Mouse (Mus musculus): ENCODE results near the gene Apba2.
A peak's percentile ranks its signal among the peaks of the same experiment; 100 is the strongest.

The Apba2 gene

DNA sequence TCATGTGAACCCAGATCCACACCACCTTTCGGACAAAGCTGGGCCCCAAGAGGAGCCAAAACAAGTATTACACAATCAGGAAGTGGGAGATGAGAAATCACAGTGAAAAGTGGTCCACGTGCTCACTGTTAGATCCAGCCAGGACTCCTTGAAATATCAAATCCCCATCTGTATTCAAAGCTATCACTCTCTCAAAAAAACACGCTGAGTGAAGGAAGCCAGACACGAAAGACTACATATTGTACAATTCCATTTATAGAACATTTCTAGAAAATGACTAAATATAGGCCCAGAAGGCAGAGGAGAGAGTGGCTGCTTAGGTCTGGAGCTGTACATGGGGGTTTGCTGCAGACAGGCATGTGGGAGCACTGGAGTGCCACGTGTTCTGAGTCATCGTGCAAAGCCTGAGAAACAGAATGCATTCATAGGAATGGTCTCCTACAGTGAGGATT, 82.2 kb downstream of the Apba2 start:
- no peak for DNase-seq (ENCODE audit: extremely low spot score, low read depth, low spot score)

DNA sequence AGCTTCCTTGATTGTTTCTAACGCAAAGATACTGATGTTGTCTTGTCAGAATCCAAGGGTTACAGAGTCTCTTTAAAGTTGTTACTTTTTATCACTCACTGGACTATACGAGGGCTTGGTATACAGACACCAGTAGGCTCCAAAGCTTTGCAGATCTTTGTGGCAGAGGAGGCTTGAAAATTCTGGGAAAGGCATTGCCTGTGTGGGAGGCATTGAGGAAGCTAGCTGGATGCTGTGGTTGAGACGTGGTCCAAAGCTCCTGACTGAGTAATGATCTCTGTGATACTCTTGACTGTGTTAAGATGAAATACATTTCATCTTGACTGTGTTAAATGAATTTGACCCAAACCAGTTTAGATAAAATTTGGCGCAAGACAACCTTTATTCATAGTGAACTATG, 84.6 kb downstream of the Apba2 start:
- no peak for DNase-seq (ENCODE audit: extremely low spot score, low read depth, low spot score)

DNA sequence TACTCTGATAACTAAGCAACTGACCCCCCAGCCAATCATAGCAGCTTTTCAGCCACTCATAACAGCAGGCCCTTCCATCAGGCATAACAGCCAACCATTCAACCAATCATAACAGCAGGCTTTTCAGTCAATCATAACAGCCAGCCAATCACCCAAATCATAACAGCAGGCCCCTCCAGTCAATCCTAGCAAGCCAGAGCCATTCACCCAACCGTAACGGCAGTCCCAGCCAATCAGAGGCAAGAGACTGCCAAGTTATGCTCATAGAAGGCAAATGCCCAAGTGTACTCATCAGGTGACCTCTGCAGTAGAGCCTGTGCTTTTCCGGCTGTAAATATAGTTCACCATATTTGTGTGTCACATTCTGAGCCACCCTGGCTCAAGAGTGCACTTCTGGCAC, 85.1 kb downstream of the Apba2 start:
- DNase-seq (ENCODE audit: extremely low spot score, low read depth, low spot score), result no peak

DNA sequence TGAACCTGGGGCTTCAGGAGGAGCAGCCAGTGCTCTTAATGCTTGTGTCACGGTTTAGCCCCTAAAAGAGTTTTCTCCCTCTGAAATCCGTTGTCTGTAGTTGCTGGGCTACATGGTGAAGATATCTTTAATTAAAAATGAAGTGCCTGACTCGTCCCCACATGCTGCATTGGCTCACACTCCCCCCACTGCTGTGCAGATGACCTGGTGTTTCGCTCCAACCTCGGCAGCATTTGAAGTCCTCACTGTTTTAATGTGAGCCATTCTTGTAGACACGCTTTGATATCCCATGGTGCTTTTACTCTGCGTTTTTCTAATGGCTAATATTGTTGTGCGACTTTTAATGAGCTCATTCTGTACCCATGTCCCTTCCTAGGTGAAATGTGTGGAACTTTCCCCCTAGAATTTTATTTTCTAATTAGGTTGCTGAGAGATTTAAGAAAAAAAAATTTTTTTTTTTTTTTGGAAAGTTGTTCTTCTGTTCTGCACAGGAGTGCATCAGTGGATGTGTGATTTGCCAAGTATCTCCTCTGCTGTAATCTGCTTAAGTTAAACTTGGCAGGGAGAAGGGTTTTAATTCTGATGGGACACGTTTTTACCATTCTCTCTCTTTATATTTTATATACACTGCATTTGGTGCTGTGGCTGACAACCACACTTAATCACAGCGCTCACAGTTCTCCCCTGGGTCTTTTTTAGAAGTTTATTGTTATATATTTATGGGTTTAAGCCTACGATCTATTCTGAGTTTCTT, 87.3 kb downstream of the Apba2 start:
- no peak for DNase-seq (ENCODE audit: extremely low spot score, low read depth, low spot score)

DNA sequence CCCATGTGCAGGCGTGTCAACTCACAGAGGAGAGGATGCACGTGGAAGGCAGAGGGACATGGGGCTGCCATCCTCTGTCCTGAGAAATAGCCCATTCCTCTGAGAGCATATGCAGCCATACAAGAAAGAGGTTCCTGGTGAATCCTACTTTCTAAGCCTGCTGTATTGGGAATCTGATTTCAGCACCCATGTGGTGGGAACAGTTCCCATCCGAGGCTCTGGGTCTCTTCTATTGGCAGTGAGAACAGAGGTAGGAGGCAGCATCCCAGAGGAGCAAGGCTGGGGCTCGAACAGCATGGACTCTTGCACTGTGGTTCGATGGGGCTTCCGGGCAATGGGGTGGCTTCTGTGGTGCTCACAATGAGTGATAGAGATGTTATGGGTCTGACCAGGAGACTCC, 93.8 kb downstream of the Apba2 start:
- peak; percentile 3 for DNase-seq (ENCODE audit: extremely low spot score, low read depth, low spot score)

DNA sequence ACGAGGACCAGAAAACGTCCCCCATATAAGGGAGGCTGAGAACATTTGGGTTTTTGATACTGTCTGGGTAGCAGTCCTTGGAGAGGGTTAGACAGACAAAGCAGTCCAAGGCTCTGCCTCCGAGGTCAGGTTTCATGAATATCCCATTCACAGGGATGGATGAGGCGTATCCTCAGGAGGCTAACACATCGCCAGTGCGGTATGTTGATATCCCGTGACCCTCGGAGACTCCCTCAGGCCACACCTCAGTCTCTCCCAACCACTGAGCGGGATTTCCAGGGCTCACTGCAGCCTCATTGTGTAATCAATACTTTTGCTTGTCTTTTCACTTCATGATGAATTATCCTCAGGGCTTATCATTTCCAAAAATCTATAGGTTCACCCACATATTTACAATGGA, 95.1 kb downstream of the Apba2 start:
- no peak for DNase-seq (ENCODE audit: extremely low spot score, low read depth, low spot score)

DNA sequence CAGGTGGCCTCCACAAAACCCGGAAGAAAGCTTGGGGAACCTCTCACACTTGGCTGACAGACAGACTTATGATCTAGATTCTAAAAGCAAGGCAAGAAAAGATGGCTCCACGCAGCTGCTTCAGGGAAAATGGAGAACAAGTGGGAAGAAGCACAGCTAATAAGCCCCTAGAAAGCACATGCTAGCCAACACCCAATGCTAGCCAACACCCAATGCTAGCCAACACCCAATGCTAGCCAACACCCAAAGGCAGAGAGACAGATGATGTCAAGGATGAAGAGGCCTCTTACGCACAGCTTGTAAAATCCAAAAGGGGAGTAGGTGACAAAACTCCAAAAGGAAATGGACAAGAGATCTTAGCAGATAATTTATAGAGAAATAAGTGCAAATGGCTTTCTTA, 108.4 kb downstream of the Apba2 start:
- DNase-seq (ENCODE audit: extremely low spot score, low read depth, low spot score), result no peak

DNA sequence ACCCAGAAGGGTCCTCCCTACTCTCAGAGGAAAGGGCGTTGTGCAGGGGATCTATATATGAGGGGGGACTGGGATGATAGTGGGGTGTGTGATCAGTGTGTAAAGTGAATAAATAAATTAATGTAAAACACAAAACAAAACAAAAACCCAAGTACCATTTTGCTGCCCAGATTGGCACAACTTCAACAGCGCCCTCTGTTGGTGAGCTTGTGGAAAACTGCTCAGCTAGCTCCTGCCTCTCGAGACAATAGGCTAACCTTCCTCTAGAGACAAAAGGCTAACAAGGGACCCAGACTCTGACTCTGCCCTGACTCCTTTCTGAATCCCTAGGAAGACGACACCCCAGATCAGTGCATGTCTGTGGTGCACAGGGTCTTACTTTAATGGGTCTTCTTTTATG, 109.4 kb downstream of the Apba2 start:
- no peak for DNase-seq (ENCODE audit: extremely low spot score, low read depth, low spot score)

DNA sequence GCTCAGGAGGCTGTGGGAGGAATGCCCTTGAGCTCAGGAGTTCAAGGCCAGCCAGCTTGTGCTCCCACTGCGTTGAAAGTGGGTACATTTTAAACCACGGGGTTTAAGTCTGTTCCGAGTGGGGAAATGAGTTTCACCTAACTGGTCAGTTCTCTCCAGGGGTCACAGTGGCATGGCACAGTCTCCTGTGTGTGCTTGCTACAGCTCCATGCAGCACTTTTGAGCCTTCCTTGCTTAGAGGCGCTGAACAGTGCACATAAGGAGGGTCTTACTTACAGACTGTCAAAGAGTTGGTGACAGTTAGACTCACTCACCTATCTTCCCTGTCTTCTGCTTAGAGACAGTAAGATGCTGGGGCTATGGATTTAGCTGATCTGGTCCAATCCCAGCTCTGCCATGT, 117.8 kb downstream of the Apba2 start:
- DNase-seq (ENCODE audit: extremely low spot score, low read depth, low spot score), result no peak

DNA sequence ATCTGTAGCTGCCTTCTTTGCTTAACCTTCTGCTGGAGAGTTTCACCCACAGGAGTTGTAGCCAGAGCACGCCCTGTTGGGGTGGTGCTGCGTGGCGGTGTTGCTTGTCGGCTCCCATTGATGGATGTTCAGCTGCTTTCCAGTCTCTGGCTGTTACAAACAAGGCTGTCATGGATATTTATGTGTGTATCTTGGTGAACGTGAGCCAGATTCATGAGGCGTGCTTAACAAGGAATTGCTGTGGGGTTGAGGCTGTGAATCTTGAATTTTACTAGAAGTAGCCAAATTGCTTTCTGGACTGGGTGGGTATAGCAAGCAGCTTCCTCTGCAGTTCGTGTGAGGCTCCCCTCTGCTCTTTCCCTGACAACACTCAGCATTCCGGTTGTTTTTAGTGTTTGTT, 125.0 kb downstream of the Apba2 start:
- no peak for DNase-seq (ENCODE audit: extremely low spot score, low read depth, low spot score)

DNA sequence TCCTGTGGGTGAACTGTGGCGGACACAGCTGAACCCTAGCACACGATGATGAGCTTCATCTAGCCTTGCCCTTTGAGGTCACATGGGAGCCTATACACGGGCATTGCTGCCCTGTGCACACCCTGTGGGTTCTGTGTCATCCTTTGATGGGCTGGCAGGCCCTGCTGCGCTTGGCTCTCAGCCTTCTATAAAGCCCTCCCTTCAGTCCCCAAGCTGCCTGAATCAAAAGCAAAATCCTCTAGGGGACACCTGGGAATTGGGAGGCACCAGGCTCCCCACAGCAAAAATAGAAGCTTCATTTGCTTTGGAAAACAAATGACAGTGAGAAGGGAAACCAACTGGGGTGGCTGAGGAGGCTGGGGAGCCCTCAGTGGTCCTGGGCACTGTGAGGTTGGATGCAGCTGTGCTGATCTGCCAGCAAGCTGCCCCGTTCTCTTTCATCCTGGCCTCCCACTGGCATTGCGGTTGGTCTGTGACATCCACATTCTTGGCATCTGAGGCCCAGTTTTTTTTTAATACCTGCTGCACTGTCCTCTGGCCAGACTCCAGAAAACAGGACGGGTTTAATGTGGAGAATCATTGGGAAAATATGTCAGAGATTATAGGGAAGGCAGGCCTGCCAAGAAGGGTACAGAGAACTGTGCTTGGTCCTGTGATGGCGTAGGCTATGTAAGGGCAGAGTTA, 126.6 kb downstream of the Apba2 start:
- DNase-seq (ENCODE audit: extremely low spot score, low read depth, low spot score), result no peak

DNA sequence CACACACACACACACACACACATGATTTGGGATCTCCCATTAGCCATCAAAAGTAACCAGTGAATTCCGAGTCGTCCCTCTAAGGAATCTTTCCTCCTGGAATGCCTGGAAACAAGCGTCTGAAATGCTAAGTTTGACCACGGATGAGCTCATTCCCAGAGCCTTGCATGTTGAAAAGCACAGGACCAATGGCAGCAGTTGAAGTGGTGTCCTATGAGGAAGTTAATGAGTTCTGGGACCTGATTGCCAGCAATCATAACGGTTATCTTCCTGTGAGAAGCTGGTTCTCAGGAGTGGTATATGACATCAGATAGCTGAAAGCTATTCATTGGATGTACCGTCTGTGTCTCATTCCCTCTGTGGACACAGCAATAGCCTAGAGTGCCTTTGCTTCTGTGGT, 129.2 kb downstream of the Apba2 start:
- no peak for DNase-seq (ENCODE audit: extremely low spot score, low read depth, low spot score)

DNA sequence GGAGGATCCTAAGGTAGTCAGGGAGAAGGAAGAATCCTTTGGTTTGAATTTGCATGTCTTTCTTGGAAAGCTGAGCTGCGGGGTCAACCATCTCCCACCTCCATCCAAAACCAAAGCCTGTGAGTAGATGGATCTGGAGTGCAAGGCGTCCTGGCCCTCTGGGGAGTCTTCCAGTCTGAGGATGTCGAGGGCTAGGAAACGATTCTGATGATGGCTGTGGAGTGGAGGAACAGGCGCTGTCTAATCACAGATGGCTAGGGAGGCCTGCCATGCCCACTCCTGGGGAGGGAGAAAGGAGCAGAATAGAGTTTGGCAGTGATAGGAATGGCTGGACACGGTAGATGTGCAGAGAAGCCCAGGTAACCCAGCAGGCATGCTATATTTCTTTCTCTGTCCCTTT, 129.6 kb downstream of the Apba2 start:
- no peak for DNase-seq (ENCODE audit: extremely low spot score, low read depth, low spot score)

DNA sequence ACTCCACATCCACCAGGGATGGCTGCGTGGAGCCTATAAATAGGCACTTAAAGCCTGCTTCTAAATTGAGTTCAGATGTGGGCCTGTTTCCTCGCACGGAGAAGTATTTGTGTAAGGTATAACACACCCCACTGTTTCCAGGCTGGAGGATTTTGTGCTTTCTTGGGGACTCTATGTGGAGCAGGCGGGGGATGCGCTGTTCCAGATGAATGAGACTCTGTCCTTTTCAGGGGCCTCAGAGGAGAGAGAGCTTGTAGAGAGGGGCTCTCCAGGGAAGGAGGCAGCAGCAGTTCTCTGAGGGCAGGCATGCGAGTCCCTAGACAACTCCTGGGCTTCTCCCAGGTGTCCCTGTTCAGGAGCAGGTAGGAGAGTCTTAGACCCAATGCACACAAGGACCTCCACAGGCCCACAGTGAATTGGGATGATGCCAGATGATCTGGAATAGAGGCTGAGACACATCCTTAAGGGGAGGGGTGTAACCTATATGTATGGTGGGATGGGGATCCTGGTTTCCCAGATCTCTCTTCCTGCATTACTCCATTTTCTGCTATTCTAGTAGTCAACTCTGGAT, 130.4 kb downstream of the Apba2 start:
- DNase-seq (ENCODE audit: extremely low spot score, low read depth, low spot score), result peak; percentile 14

DNA sequence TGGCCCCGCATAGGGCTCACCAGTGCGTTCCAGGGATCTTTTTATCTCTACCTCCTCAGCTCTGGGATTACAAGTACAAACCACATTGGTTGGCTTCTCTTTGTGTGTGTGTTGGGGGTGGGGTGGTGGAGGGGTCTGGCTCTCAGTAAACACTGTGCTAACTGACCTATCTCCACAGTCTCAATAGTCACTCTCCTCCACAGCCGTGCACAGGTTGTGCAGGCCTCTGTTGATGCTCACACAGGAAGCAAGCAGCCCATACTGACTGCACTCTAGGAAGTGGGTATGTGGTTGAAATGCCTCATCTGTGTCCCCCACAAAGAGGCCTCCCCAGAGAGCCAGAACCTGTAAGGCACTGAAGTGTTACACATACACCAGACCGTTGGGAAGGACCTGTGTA, 131.7 kb downstream of the Apba2 start:
- no peak for DNase-seq (ENCODE audit: extremely low spot score, low read depth, low spot score)

DNA sequence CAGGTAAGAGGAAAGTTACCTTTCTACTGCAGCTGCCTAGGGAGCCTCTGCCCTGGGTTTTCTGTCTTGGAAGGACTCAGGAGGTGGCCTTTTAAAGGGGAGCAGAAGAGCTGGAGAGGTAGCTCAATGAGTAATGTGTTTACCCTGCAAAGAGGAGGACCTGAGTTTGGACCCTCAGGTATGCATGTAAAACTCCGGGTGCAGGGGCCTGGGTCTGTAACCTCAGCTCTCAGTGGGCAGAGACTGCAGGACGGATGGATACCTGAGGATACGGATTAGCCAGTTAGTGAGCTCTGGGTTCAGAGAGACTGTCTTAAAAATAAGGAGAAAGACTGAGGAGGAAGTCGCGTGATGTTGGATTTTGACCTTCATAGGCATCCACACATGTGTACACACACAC, 132.4 kb downstream of the Apba2 start:
- no peak for DNase-seq (ENCODE audit: extremely low spot score, low read depth, low spot score)

DNA sequence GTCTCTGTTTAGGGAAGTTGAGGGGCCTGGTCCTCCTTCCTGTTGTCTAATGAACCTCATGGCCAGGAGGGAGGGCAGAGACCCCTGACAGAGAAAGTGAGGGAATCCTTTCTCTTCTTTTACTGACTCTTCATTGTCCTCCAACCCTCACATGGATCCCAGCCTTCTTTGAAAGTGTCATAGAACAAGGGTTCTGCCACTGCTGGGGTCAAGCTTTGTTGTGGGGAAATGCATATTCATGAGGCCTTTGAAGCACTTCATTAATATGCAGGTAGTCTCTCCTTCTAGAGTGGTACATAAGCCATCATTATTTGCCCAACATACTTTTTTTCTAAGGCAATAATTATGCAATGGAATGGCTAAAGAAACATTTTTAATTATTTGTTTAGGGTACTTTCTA, 133.0 kb downstream of the Apba2 start:
- DNase-seq (ENCODE audit: extremely low spot score, low read depth, low spot score), result no peak

DNA sequence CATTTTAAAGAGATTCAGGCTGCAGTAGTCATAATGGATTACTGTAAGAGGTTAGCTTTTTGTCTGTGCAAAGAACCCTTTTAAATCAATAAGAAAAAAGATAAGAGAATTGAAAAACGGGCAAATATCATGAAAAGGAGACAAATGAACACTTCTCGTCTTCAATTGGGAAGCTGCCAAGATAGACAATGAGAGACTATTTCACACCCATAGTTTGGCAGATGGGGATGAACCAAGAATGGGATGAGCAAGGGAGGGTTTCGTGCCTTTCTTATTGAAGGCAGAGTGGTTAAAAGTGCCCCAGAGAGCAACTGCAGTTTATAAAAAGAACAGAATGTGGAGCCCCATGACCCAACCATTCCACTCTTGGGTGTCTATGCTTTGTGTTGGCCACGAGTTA, 137.4 kb downstream of the Apba2 start:
- no peak for DNase-seq (ENCODE audit: extremely low spot score, low read depth, low spot score)

DNA sequence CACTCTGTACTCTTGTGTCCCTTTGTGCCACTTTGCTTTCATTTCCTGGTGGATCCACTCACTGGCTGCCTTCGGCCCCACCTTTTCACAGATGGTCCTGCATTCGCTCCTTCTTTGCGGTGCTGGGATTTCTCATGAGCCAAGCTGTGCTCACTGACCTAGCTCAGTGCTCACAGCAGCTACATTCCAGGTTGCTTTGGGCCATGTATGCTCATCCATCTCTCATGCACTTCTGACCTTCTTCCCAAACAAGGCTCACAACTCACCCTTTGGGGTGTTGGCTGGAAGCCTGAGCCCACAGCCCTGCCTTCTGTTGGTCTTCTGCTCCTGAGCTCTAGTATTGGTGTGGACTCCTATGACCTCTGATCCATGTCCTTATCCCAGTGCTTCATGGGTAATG, 139.1 kb downstream of the Apba2 start:
- DNase-seq (ENCODE audit: extremely low spot score, low read depth, low spot score), result no peak

DNA sequence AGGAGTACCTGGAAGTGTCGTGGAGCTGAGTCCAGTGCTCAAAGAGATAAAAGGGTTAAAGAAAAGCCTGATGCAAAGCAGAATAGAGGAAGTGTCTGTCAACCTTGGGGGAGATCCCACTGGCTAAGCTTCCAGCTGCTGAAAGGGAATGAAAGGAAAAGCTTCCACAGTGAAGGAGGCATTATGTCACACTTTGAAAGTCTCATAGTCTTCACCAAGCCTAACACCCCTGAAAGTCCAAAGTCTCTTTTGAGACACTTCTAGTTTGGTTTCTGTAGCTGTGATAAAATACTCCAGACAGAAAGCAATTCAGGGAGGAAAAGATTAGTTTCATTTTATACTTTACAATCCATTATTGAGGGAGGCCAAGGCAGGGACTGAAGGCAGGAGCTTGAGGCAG, 141.4 kb downstream of the Apba2 start:
- DNase-seq (ENCODE audit: extremely low spot score, low read depth, low spot score), result no peak

DNA sequence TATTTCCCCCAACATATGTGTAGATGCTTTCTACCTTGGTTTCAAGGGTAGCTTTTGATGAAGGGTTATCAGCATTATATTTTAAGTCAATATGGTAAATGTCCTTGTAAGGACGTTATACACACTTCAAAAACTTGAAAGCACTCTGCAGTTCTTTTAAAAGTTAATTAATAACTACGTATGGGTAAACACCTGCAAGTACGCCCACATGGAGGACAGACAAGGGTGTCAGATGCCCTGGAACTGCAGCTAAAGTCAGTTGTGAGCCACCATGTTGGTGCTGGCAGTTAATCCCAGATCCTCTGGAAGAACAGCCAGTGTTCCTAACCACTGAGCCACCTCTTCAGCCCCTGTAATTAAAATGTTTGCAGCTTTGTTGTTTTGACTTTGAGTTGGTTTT, 144.0 kb downstream of the Apba2 start:
- DNase-seq (ENCODE audit: extremely low spot score, low read depth, low spot score), result no peak

DNA sequence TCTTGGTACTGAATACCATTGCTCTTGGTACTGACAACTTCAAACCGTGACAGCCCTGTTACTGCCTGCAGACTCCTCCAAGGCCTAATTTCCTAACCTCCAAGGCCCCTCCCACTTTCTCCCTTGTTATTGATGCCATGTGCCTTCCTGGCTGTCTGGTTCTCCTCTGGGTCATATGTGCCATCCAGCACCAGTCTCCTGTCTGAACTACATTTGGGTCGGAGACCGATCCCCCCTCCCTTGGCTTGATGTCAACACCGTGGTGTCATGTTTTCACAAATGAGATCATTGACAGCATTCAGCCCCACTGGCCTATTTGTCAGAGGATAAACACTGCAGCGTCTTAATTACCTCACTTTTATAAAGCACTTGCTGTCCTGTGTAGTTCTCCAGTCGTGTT, 144.5 kb downstream of the Apba2 start:
- DNase-seq (ENCODE audit: extremely low spot score, low read depth, low spot score), result no peak
